Mouse (Mus musculus) CH12.LX (cell line): ENCODE results near the gene Rpl21. TPM values are rescaled to one million over a fixed set of nuclear protein-coding genes. Genes with fewer than 3 reads are reported as not detected.

ENCODE experiments used
- DNase-seq: peaks from one replicate; pipeline ENCODE4 v3.0.0-alpha.2; 2013; ENCODE audit errors: extremely low read depth
- H3K27ac ChIP-seq: 2 replicates; pipeline ENCODE4 v1.5.1; 2012; ENCODE audit warnings: low read depth, mild to moderate bottlenecking, control low read depth, moderate library complexity; ENCODE audit not compliant: insufficient read depth
- H3K27me3 ChIP-seq: replicated peaks from 2 replicates; pipeline ENCODE3; 2012; ENCODE audit warnings: inconsistent platforms
- H3K36me3 ChIP-seq, 2 experiments: replicated peaks in 1 of 2; 2 replicates each; pipeline versions ENCODE3 to v1.6.1; 2012; ENCODE audit warnings: inconsistent platforms in 1 of 2, low read length in 1 of 2, mild to moderate bottlenecking in 1 of 2, mixed read lengths in 1 of 2, moderate library complexity in 1 of 2; ENCODE audit not compliant: control insufficient read depth in 1 of 2, insufficient read depth in 1 of 2
- H3K4me1 ChIP-seq, 2 experiments: 2 replicates each; pipeline ENCODE4 v1.6.1; 2012; ENCODE audit warnings: inconsistent platforms in 1 of 2, moderate library complexity in 1 of 2; ENCODE audit not compliant: insufficient read depth in 2 of 2, control insufficient read depth in 1 of 2
- H3K4me2 ChIP-seq: 2 replicates; pipeline ENCODE4 v1.6.1; 2012; ENCODE audit warnings: low read depth, mild to moderate bottlenecking, control low read depth; ENCODE audit not compliant: poor library complexity, insufficient read depth, severe bottlenecking
- H3K4me3 ChIP-seq, 3 experiments: fragments of 150-350 bp in 1 of 3; sonication (generic) in 1 of 3; replicated peaks in 1 of 3; 2 replicates each; pipeline versions ENCODE3 to v1.5.1; 2011 to 2012; ENCODE audit warnings: low read depth in 2 of 3, low read length in 2 of 3, mild to moderate bottlenecking in 2 of 3, moderate library complexity in 2 of 3, control low read depth in 1 of 3, improper control_type of control experiment in 1 of 3, inconsistent platforms in 1 of 3, mixed read lengths in 1 of 3; ENCODE audit not compliant: poor library complexity in 1 of 3
- H3K79me2 ChIP-seq: replicated peaks from 2 replicates; pipeline ENCODE4 v1.6.1; 2012; ENCODE audit warnings: mild to moderate bottlenecking, moderate library complexity; ENCODE audit not compliant: control insufficient read depth, poor library complexity, insufficient read depth, severe bottlenecking; ENCODE audit errors: extremely low read depth
- H3K9ac ChIP-seq: 2 replicates; pipeline ENCODE4 v1.6.1; 2012; ENCODE audit warnings: low read depth, mild to moderate bottlenecking, control low read depth, moderate library complexity; ENCODE audit not compliant: insufficient read depth
- H3K9me3 ChIP-seq: replicated peaks from 2 replicates; pipeline ENCODE3; 2012; ENCODE audit warnings: low read length, inconsistent platforms, mixed read lengths
- BHLHE40 ChIP-seq: IDR thresholded peaks from 2 replicates; pipeline ENCODE4 v1.6.1; 2011; ENCODE audit warnings: mild to moderate bottlenecking, low read depth, low read length, improper control_type of control experiment
- CHD1 ChIP-seq: IDR thresholded peaks from 2 replicates; pipeline ENCODE4 v1.6.1; 2012; ENCODE audit warnings: low read depth, low read length, improper control_type of control experiment, inconsistent platforms
- CHD2 ChIP-seq: IDR thresholded peaks from 2 replicates; pipeline ENCODE4 v1.6.1; 2011; ENCODE audit warnings: low read length, improper control_type of control experiment
- CTCF ChIP-seq, 2 experiments: IDR thresholded peaks in 1 of 2; conservative IDR thresholded peaks in 1 of 2; 2 replicates each; pipeline ENCODE4 v1.5.1; 2011 to 2012; ENCODE audit warnings: low read depth in 2 of 2, low read length in 2 of 2, improper control_type of control experiment in 1 of 2, inconsistent platforms in 1 of 2, mild to moderate bottlenecking in 1 of 2, moderate library complexity in 1 of 2
- E2F4 ChIP-seq: IDR thresholded peaks from 2 replicates; pipeline ENCODE4 v1.6.1; 2011; ENCODE audit warnings: low read depth, low read length, improper control_type of control experiment; ENCODE audit not compliant: insufficient replicate concordance
- EP300 ChIP-seq: IDR thresholded peaks from 2 replicates; pipeline ENCODE4 v1.6.1; 2011; ENCODE audit warnings: low read length, improper control_type of control experiment
- GABPA ChIP-seq: IDR thresholded peaks from 2 replicates; pipeline ENCODE4 v1.6.1; 2012; ENCODE audit warnings: low read depth, low read length, improper control_type of control experiment, inconsistent platforms; ENCODE audit not compliant: insufficient replicate concordance
- HCFC1 ChIP-seq: IDR thresholded peaks from 2 replicates; pipeline ENCODE4 v1.6.1; 2012; ENCODE audit warnings: low read depth, mild to moderate bottlenecking, inconsistent platforms, low read length, improper control_type of control experiment
- JUND ChIP-seq: conservative IDR thresholded peaks from 2 replicates; pipeline ENCODE4 v1.6.1; 2011; ENCODE audit warnings: low read depth, low read length, improper control_type of control experiment
- MAFK ChIP-seq: IDR thresholded peaks from 2 replicates; pipeline ENCODE4 v1.6.1; 2011; ENCODE audit warnings: low read length, improper control_type of control experiment; ENCODE audit not compliant: insufficient replicate concordance
- MEF2A ChIP-seq: IDR thresholded peaks from 2 replicates; pipeline ENCODE4 v1.6.1; 2014; ENCODE audit warnings: low read depth, mild to moderate bottlenecking, inconsistent platforms, low read length, improper control_type of control experiment, borderline replicate concordance
- MYC ChIP-seq: IDR thresholded peaks from 2 replicates; pipeline ENCODE4 v1.6.1; 2011; ENCODE audit warnings: low read depth, mild to moderate bottlenecking, improper control_type of control experiment, low read length
- POLR2A ChIP-seq: IDR thresholded peaks from 2 replicates; pipeline ENCODE4 v1.6.1; 2011; ENCODE audit warnings: low read depth, mild to moderate bottlenecking, improper control_type of control experiment, low read length
- RCOR1 ChIP-seq: conservative IDR thresholded peaks from 2 replicates; pipeline ENCODE4 v1.6.1; 2012; ENCODE audit warnings: low read depth, mild to moderate bottlenecking, inconsistent platforms, low read length, improper control_type of control experiment
- SIN3A ChIP-seq: IDR thresholded peaks from 2 replicates; pipeline ENCODE4 v1.6.1; 2012; ENCODE audit warnings: low read length, improper control_type of control experiment, inconsistent platforms
- SMC3 ChIP-seq: IDR thresholded peaks from 2 replicates; pipeline ENCODE4 v1.6.1; 2011; ENCODE audit warnings: low read depth, low read length, improper control_type of control experiment
- TBP ChIP-seq: conservative IDR thresholded peaks from 2 replicates; pipeline ENCODE4 v1.6.1; 2011; ENCODE audit warnings: low read depth, low read length, improper control_type of control experiment
- TCF12 ChIP-seq: IDR thresholded peaks from 2 replicates; pipeline ENCODE4 v1.6.1; 2014; ENCODE audit warnings: low read depth, mild to moderate bottlenecking, inconsistent platforms, low read length, improper control_type of control experiment
- UBTF ChIP-seq: IDR thresholded peaks from 2 replicates; pipeline ENCODE4 v1.6.1; 2012; ENCODE audit warnings: low read depth, mild to moderate bottlenecking, inconsistent platforms, low read length, improper control_type of control experiment, moderate library complexity
- USF1 ChIP-seq: IDR thresholded peaks from 2 replicates; pipeline ENCODE4 v1.6.1; 2014; ENCODE audit warnings: low read depth, mild to moderate bottlenecking, inconsistent platforms, low read length, improper control_type of control experiment
- ZC3H11A ChIP-seq: IDR thresholded peaks from 2 replicates; pipeline ENCODE4 v1.6.1; 2012; ENCODE audit warnings: low read depth, mild to moderate bottlenecking, inconsistent platforms, low read length, improper control_type of control experiment
- ZKSCAN1 ChIP-seq: IDR thresholded peaks from 2 replicates; pipeline ENCODE4 v1.6.1; 2012; ENCODE audit warnings: low read depth, inconsistent platforms, low read length, improper control_type of control experiment, borderline replicate concordance
- ZMIZ1 ChIP-seq: IDR thresholded peaks from 2 replicates; pipeline ENCODE4 v1.6.1; 2012; ENCODE audit warnings: low read depth, mild to moderate bottlenecking, inconsistent platforms, low read length, improper control_type of control experiment
- ZNF384 ChIP-seq: IDR thresholded peaks from 2 replicates; pipeline ENCODE4 v1.6.1; 2012; ENCODE audit warnings: low read depth, low read length, improper control_type of control experiment, inconsistent platforms
- dilution Hi-C: fragments of 300-500 bp; cut with MboI; formaldehyde crosslinking; loops from 2 replicates; pipeline ENCODE4 v1.14.3; 2020; ENCODE audit warnings: low sequenced_read_pairs; ENCODE audit not compliant: extremely low pct_unique_long_range_greater_than_20kb, extremely low pct_ligation_motif_present
- in situ Hi-C: fragments of 300-500 bp; cut with MboI; formaldehyde crosslinking; loops from 3 replicates; pipeline ENCODE4 v1.14.3; 2019; ENCODE audit warnings: low sequenced_read_pairs, low pct_ligation_motif_present, low pct_unique_long_range_greater_than_20kb, mixed read lengths
- polyA plus RNA-seq: library from polyadenylated mRNA; unstranded; fragments of >175 nt; gene quantifications from 2 replicates; pipeline ENCODE4 v1.2.1, GENCODE M21; 2012; ENCODE audit warnings: low read depth; ENCODE audit not compliant: insufficient read length
- total RNA-seq, 2 experiments: library from RNA; depleted of rRNA; stranded (reverse); fragments of 300-350 nt in 1 of 2; fragments of >200 nt in 1 of 2; gene quantifications; 2 replicates each; pipeline ENCODE4 v1.2.3; 2012 to 2014

Rpl21 gene
- total and polyA plus RNA-seq, 3 experiments, result 300 to 1,240 (median 716) TPM

- no peak overlapping the region for H3K4me3 ChIP-seq
These were observed 32.8 kb downstream of the Rpl21 start for GRCm38 (mm10) chr5:146865511-146865910.

GRCm38 (mm10) chr5:146866277-146866676 is 33.6 kb downstream of the Rpl21 start:
- no peak overlapping the region for H3K9ac ChIP-seq
- DNase-seq, result no peak
- no peak overlapping the region for H3K27ac ChIP-seq
- no peak overlapping the region for H3K4me2 ChIP-seq
- TF ChIP-seq CTCF (conservative IDR thresholded peaks at IDR 0.05 in 1 of 2, IDR thresholded peaks at IDR 0.05 in 1 of 2; ENCODE audit: low read depth in 2 of 2, low read length in 2 of 2), result no peak
- no peak for TF ChIP-seq TCF12
- TF ChIP-seq GABPA, result no peak
- no peak for TF ChIP-seq ZC3H11A
- TF ChIP-seq POLR2A, result no peak
- no peak for TF ChIP-seq E2F4
- TF ChIP-seq ZNF384, result no peak
- TF ChIP-seq MEF2A, result no peak
- no peak for TF ChIP-seq CHD1
- no peak for TF ChIP-seq SIN3A
- no peak for TF ChIP-seq MYC
- TF ChIP-seq BHLHE40, result no peak
- no peak for TF ChIP-seq SMC3
- TF ChIP-seq ZMIZ1, result no peak
- no peak for TF ChIP-seq CHD2
- TF ChIP-seq MAFK, result no peak
- no peak for TF ChIP-seq ZKSCAN1
- no peak for TF ChIP-seq TBP
- TF ChIP-seq JUND, result no peak
- H3K36me3 ChIP-seq, result no peaks in the 10 kb centered on the region
- H3K4me1 ChIP-seq, result peaks cover 16 to 27% of the 10 kb centered on the region in 2 experiments
- no peak overlapping the region for H3K4me3 ChIP-seq
- H3K27me3 ChIP-seq, result no peaks in the 10 kb centered on the region
- dilution Hi-C loops (no loop called here), in situ Hi-C loops (loop anchor here (25.0 kb wide), 1 partner anchor 179 kb away; no protein-coding TSS in a partner anchor)
- H3K9me3 ChIP-seq, result peaks cover 16% of the 10 kb centered on the region
- H3K79me2 ChIP-seq, result no peaks in the 10 kb centered on the region

More at GRCm38 (mm10) chr5:146865511-146865910, 32.8 kb downstream of the Rpl21 start:
- no peaks in the 10 kb centered on the region for H3K36me3 ChIP-seq
- no peaks in the 10 kb centered on the region for H3K27me3 ChIP-seq
- no peak for DNase-seq
- in situ Hi-C loops (loop anchor here (25.0 kb wide), 1 partner anchor 178 kb away; no protein-coding TSS in a partner anchor), dilution Hi-C loops (no loop called here)
- peaks cover 13% of the 10 kb centered on the region for H3K9me3 ChIP-seq
- no peaks in the 10 kb centered on the region for H3K79me2 ChIP-seq
- H3K9ac ChIP-seq, result no peak overlapping the region
- no peak for TF ChIP-seq RCOR1
- no peak for TF ChIP-seq GABPA
- no peak for TF ChIP-seq ZKSCAN1
- no peak for TF ChIP-seq UBTF
- no peak for TF ChIP-seq EP300
- TF ChIP-seq ZC3H11A, result no peak
- TF ChIP-seq SIN3A, result no peak
- no peak for TF ChIP-seq USF1
- TF ChIP-seq HCFC1, result no peak
- no peak overlapping the region for H3K4me2 ChIP-seq
- no peak overlapping the region for H3K27ac ChIP-seq
- H3K4me1 ChIP-seq, result peaks cover 20 to 35% of the 10 kb centered on the region in 2 experiments
